Mouse (Mus musculus) cerebellum, postnatal 10 days (tissue): ENCODE measurements around the gene Pygm.

Source experiments
- DNase-seq, 2 experiments: peaks; one replicate each; pipeline ENCODE4 v3.0.0; 2021; ENCODE audit warnings: mixed read lengths in 2 of 2

Pygm gene

DNA sequence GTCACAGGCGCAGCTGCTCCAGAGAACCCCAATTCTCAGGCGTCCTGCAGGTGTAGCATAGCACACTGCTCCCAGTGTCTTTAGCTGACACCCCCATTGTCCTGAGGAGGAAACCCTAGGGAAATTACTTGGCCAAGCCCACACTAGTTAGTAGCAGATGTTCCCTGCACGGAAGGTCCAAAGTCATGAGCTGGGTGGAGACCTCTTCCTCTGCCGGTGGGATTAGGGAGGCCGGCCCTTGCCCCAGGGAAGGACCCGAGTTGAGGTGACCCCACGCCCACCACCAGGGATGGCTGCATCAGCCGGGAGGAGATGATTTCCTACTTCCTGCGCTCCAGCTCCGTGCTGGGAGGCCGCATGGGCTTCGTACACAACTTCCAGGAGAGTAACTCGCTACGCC lies 28.6 kb downstream of the Pygm start:
- no peak for DNase-seq

- DNase-seq = no peak
These were observed 31.3 kb downstream of the Pygm start for GRCm38 (mm10) chr19:6415454-6415853.

DNA sequence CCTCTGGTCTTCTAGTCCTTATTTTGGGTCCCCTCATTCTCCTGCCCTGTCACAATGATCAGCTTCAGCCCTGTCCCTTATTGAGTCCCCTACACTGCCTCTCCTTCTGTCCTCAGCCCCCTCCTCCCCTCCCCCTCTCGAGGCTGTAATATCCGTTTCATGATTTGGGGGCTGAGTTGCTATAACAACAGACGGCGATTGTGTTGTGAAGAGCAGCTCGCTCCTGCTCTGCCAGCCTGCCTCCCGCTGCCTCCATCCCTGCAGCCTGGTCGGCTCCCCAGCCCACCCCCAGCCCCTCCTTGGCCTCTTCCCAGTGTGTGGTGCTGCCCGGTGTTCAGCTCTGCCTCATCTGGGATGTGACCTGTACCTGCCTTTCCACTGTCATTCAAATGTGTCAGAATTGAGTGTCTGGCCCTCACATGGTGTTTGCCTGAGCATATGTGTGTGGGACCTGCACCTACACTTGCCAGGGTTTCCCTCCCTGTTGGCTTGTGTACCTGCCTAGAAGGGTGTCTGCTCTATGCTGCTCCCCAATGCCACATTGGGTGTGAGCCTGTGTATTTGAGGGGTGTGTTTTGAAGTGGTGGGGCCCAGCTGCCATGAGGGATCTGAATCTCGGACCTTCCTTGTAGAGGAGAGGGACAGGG lies 32.0 kb downstream of the Pygm start:
- DNase-seq = peak; percentile 73 to 78

GRCm38 (mm10) chr19:6416894-6417761 lies 32.9 kb downstream of the Pygm start:
- no peak for DNase-seq

- DNase-seq = peak; percentile 98 to 99
These were observed 34.2 kb downstream of the Pygm start, which contains the start of gene Nrxn2 for GRCm38 (mm10) chr19:6418233-6418879. Gene Nrxn2, plus strand, starts transcription at chr19:6418731.

DNA sequence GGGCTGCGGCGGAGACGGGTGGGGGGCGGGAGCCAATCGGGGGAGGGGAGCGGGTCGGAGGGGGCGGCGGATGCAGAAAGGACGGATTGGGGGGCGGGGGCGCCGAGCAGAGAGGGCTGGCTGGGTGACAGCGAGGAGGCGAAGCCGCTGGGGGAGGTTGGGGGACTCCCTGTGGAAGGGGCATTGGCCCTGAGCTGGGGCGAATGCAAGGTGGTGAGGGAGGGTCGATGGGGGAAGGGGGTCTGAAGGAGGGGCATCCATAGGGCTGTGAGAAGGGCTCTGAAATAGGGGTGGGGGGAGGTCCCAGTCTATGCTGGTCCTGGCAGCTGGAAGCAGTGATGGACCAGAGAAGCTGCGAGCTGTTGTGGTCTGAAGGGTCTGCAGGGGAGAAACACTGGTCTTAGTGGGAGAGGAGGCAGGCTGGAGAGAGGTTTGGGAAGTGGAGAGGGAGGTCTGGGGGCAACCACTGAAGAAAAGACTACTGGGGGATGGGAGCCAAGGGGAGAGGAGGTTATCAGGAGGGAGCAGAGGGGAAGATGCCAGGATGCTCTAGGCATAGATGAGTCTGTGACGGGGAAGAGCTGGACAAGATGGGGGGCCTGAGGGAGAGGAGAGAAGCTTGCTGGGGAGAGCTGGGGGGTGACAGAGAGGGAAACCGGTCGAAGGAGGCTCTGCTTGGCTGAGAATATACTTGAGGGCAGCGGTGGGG lies 34.9 kb downstream of the Pygm start:
- peak; percentile 78 to 81 for DNase-seq

DNA sequence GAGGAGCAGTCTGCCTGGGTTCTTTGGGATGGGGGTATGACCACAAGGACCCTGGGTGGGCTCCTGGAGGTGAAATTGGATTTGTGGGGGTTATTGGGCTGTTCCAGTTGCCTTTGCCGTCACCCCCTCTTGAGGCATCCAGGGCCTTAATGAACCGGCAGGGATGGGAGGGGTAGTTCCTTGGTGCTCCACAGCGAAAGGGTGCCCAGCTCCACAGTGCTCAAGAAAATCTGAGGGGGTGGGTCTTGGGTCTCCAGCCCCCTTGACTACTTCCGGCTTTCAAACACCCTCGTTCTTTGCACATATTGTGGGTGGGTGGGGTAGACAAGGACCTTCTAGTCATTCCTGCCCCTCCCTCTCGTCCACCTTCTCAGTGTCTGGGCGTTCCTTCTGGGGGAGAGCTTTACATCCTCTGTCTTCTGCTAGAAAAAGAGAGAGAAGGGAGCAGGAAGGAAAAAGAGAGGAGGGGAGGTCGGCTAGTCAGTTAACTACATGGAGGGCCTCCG lies 35.7 kb downstream of the Pygm start:
- DNase-seq = no peak

- peak; percentile 65 to 74 for DNase-seq
These were observed 36.4 kb downstream of the Pygm start for GRCm38 (mm10) chr19:6420481-6421210.

DNA sequence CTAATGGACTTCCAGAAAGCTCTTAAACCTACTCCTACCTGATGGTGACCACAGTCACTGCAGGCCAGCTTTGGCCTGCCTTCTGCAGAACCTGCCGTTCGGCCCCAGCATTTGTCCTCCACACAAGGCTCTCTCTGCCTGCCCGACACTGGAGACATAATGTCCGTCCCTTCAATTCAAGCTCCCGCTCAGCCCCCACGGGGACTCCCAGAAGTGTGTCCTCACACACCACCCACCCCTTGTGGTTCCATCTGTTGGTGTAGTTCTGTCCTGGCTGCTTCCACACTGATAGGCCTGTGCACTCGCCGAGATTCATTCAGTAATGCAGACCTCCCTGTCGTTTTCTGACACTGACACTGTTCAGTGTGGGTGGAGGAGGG lies 37.0 kb downstream of the Pygm start:
- DNase-seq = no peak

GRCm38 (mm10) chr19:6422014-6422413 lies 37.8 kb downstream of the Pygm start:
- no peak for DNase-seq

- DNase-seq = peak; percentile 50 to 56
These were observed 39.0 kb downstream of the Pygm start for GRCm38 (mm10) chr19:6423241-6423640.

GRCm38 (mm10) chr19:6424137-6424881 lies 40.1 kb downstream of the Pygm start:
- DNase-seq = peak; percentile 48 to 56

DNA sequence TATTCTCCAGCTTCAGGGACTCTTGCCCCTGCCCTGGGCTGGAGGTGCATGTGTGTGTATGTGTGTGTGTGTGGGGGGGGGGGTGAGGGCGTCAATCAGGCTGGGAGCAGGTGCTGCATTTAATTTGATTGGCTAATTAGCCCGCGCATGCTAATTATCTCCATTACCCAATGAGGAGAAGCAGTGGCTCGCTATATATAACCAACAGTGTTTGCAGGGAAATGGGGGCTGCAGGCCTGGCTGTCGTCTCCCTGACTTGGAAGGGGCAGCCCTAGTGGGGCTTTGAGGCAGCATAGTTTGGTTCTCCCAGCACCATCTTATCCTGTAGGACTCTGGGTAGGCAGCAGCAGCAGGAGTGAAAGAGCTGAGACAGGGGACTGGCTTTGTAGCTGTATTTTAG lies 41.4 kb downstream of the Pygm start:
- DNase-seq = no peak

- DNase-seq = peak in 1 of 2 experiments; percentile 30
These were observed 42.7 kb downstream of the Pygm start for GRCm38 (mm10) chr19:6426703-6427500.

DNA sequence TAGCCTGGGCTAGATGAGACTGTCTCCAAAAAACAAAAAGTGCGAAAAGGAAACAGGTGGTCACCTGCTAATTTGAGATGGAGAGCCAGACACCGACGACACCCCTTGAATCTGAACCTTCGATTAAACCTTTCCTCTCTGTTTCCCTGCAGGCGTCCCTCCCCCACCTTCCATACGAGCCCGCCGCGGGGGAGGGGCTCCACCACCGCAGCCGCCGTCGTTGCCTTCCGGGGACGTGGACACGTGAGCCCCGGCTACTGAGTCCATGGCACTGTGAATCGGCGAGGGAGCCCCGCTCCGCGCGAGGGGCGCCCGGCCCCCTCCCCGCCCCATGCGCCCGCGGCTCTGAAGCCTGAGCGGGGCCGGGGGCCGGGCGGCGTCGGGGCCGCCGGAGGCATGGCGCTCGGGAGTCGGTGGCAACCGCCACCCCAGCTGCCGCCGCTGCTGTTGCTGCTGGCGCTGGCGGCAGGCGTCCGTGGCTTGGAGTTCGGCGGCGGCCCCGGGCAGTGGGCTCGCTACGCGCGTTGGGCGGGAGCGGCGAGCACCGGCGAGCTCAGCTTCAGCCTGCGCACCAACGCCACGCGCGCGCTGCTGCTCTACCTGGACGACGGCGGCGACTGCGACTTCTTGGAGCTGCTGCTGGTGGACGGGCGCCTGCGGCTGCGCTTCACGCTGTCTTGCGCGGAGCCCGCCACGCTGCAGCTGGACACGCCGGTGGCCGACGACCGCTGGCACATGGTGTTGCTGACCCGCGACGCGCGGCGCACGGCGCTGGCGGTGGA lies 43.6 kb downstream of the Pygm start:
- peak; percentile 63 to 68 for DNase-seq

DNA sequence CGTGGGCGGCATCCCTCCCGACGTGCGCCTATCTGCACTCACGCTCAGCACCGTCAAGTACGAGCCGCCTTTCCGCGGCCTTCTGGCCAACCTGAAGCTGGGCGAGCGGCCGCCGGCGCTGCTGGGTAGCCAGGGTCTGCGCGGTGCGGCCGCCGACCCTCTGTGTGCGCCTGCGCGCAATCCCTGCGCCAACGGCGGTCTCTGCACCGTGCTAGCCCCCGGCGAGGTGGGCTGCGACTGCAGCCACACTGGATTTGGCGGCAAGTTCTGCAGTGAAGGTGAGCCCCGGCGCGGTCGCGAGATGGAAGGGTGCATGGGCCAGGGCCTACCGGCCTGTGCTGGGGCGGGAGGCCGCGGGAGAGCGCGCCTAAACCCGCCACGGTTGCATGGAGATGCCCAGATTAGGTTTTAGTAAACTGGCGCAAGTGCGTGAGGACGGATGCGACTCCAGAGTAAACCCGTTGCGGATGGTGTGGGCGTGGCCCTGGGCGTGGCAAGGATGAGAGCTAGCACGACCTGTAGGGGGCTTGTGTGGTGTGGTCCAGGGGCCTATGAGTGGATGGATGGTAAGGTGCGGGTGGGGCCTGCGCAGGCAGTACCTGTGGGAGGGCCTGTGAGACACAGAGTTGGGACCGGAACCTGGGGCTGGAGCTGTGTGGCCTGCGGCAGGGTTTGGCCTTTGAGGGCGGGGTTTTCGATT lies 44.5 kb downstream of the Pygm start:
- peak; percentile 65 to 67 for DNase-seq

DNA sequence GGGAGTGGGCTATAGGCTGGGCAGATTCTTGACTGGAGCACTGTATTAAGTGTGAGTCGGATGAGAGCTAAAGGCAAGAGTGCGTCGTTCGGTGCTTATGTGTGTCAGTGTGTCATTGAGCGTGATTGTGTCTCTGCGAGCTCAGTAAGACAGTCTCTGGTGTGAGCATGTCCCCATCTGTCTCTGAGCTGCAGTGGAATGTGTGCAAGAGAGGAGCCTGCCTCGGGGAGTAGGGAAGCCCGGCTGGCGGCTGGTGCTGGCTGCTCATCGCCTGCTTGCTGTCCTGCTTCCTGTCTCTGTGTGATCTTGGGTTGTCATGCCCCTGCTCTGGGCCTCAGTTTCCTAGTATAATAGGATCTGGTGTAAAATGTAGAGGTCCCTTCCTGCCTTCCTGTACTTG lies 58.8 kb downstream of the Pygm start:
- no peak for DNase-seq

GRCm38 (mm10) chr19:6445761-6446423 lies 61.7 kb downstream of the Pygm start:
- DNase-seq = peak; percentile 68 to 75
